ENCODE assay signal across 7 mouse cellular contexts in genomic region chr10:126962271-126962965, GRCm38 (mm10). TPM values are rescaled to one million over a fixed set of nuclear protein-coding genes. Genes with fewer than 3 reads are reported as not detected.
DNase-seq lines count a peak whose midpoint lies in the region.

No protein-coding gene starts in this region.

- H3K27me3 ChIP-seq in forebrain, embryonic 10.5 days (ENCODE audit: poor library complexity, severe bottlenecking): peaks cover 25% of the 10 kb centered on the region

- H3K4me1 ChIP-seq in forebrain, embryonic 10.5 days: peaks cover 43% of the 10 kb centered on the region

- DNase-seq in Muller cell, postnatal 12 days (ENCODE audit: inconsistent ontology term): peak; percentile 60
- peak; percentile 92 for DNase-seq in brain, adult 2 months (ENCODE audit: low read depth, low spot score)
- peak; percentile 69 for DNase-seq in forebrain, embryonic 10.5 days (ENCODE audit: extremely low spot score, low spot score)
- DNase-seq in heart, postnatal 25 days (ENCODE audit: low spot score): peak; percentile 74
- DNase-seq in layer of hippocampus, adult 9-11 months: peak; percentile 61
- peak; percentile 72 for DNase-seq in lung, postnatal 25 days (ENCODE audit: low spot score)
- DNase-seq in thymus, postnatal 36 days: no peak

- H3K9me3 ChIP-seq in forebrain, embryonic 10.5 days: peaks cover 3% of the 10 kb centered on the region; the same call in 1 of the 2 replicates

- intact Hi-C loops in heart, postnatal 25 days (cut with DNase I): no loop called here

- no peaks in the 10 kb centered on the region for H3K36me3 ChIP-seq in forebrain, embryonic 10.5 days (replicated peaks)

- 30% methylated on average over 15 of the region's 15 CpGs for WGBS in forebrain, embryonic 10.5 days

- peak overlapping the region; percentile 83 for H3K27ac ChIP-seq in forebrain, embryonic 10.5 days

- peak overlapping the region; percentile 20 for H3K4me3 ChIP-seq in forebrain, embryonic 10.5 days

RNA-seq across cellular contexts. Expression of gene Ctdsp2, which starts 16.1 kb away (rescaled TPM):
- polyA plus RNA-seq in forebrain, embryonic 10.5 days (2016; fragmentation: Nextera tagmentation; extraction: Ambion mirVana): 42.3 and 42.5 TPM in 2 replicates
- total RNA-seq in heart, postnatal 25 days (2021): 100 to 1,000 TPM; 104 to 110 TPM

RNA-seq across cellular contexts. Expression of gene Avil, which starts 38.1 kb away (rescaled TPM):
- polyA plus RNA-seq in forebrain, embryonic 10.5 days (2016; fragmentation: Nextera tagmentation; extraction: Ambion mirVana): 0.06 and 0.10 TPM in 2 replicates
- under 1 TPM; 0.14 to 0.39 TPM for total RNA-seq in heart, postnatal 25 days (2021)

Comparison
In these comparisons a context has a peak if more than half of its experiments do, and no peak if none do; other contexts are left out.
1. DNase-seq: peak in Muller cell, postnatal 12 days (single experiment), brain, adult 2 months (single experiment), forebrain, embryonic 10.5 days (single experiment), heart, postnatal 25 days (single experiment), layer of hippocampus, adult 9-11 months (single experiment) and lung, postnatal 25 days (single experiment); none in thymus, postnatal 36 days (0 of 2).